Mouse (Mus musculus) liver (tissue): Measurements from ENCODE around the gene Znrf2.
A peak's percentile ranks its signal among the peaks of the same experiment; 100 is the strongest.
"Not testable (repeated sequence)": the region's sequence is repeated elsewhere in the genome, so short reads cannot be mapped to it uniquely, and the experiment has no call there.

Experiments used
- DNase-seq: peaks from one replicate; pipeline ENCODE4 v3.0.0-alpha.2; 2020; ENCODE audit warnings: mixed read lengths

Gene Znrf2

GRCm38 (mm10) chr6:54810314-54810646 lies 6.4 kb upstream of the Znrf2 start:
- DNase-seq: no peak

DNA sequence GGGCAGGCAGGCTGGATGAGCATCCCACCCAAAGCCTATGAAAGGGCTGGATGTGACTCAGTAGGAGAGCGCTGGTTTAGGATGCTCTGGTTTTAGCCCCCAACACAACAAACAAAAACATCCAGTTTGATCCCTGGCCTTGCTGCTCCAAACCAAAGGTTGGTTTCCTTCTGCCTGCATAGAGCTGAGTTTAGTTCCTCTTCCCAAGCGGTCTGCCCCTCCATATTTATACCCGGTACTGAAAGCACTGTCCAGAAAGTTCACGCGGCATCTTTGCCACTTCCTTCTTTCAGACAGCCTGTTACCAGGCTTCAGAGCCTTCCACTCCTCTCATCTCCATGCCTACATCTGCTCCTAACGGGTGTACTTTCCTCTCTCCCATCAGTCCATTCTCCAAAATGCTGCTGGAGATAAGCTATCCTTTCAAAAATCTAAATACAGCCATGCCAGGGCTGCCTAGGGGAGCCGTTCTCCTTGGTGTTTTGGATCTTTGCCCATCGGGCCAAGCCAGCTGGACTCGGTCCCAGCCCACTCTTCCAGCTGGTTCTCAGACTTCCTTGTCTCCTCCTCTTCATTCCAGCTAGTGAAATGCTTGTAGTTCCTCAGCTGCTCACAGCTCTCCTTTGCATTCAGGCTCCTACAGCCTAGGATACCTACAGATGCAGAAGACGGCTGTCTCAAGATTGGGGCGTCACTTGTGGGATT lies 5.0 kb upstream of the Znrf2 start:
- DNase-seq: no peak

DNA sequence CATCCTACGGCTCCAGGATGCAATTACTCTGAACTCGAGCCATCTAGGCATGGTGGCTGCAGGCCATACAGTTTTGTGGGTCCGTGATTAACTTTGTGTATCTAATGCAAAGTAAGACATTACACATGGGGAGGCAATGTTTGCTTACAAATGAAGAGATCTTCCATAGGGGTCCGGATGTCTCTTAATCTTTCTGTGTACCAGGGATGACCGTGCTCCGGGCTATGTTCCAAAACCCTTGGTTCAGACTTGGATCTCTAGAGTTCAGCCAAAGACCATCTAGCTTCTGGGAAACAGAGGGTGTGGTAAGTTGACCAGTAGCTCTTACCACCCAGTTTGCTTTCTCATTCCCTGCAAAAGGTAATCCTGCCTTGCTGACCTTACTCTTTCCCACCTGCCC lies 4.4 kb upstream of the Znrf2 start:
- no peak for DNase-seq

DNA sequence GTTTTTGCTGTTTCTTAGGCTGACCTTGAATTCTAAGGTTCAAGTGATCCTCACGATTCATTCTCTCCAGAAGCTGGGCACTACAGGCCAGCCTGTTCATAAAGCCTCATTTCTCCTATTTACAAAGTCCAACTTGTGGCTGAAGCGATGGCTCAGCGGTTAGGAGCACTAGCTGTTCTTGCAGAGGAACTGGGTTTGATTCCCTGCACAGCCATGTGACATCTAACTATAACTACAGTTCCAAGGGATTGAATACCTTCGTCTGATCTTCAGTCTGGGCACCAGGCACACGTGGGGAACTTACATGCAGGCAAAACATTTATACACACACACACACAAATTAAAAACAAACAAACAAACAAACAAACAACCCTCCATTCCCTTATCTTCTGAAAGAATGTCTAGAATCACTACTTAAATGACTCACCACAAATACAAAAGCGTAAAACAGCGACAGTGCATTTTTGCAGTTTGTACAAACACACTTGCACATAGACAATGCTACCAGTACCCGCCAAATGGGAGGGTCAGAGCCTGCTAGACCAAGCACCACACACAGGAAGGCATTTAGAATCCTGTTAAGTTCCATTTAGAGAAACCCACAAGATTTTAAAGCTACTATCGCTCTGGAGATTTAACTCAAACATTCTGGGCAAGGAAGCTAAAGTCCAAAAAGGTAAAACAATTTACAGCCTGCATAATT lies 1.1 kb upstream of the Znrf2 start:
- DNase-seq: no peak

- peak; percentile 62 for DNase-seq
These were observed 601 bp downstream of the Znrf2 start for GRCm38 (mm10) chr6:54817266-54817767.

DNA sequence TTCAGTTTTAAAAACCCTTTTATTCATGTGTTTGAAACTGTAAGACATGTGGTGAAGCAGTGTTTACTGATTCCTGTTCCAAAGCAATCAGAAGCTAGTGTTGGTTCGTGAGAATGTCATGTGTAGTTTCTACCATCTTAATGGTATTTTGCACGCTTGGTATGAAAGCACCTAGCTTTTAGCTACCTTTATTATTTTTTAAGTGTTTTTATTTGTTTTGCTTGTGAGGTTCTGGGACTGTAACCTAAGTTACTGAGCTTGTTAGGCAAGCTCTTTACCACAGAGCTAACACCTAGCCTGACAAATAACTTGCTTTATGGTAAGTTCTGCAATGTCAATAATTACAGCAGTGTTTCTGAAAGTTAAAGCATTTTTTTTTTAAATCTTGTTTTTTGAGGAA lies 1.7 kb downstream of the Znrf2 start:
- no peak for DNase-seq

DNA sequence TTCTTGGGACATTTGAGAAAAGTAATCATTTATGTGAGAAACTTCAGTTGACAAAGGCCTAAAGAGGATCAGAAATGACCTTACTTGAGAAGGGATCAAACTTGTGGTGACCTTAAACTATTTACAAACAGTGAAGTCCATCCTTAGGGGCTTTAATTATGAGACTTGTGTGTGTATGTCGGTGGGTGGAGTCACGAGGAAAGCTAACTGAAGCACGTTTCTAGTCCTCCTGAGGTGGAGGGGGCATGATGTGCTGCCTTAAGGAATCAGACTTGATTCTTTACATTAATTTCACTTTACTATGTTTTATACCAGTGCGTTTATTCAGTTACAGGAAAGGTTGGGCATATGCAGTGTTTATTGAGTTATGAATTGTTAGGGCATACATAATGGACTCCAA lies 2.6 kb downstream of the Znrf2 start:
- DNase-seq: no peak

GRCm38 (mm10) chr6:54819746-54820145 lies 3.0 kb downstream of the Znrf2 start:
- DNase-seq: no peak

DNA sequence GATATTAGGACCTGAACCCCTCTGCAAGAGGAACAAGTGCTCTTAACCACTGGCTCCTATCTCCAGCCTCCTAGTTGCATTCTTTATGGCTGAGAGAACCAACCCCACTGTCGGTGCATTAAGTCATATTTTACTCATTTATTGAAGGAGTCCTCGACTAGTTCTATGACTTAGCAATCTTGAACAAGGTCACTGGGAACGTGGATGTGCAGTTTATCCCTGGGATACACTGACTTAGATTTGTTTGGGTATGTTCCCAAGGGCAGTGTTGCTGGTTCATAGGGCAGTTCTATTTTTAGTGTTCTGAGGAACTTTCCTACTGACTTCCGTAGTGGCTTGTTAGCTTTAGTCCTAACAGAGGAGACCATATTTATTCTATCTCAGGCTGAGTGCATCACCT lies 5.6 kb downstream of the Znrf2 start:
- DNase-seq: no peak

GRCm38 (mm10) chr6:54824561-54824960 lies 7.8 kb downstream of the Znrf2 start:
- not testable (repeated sequence) for DNase-seq

DNA sequence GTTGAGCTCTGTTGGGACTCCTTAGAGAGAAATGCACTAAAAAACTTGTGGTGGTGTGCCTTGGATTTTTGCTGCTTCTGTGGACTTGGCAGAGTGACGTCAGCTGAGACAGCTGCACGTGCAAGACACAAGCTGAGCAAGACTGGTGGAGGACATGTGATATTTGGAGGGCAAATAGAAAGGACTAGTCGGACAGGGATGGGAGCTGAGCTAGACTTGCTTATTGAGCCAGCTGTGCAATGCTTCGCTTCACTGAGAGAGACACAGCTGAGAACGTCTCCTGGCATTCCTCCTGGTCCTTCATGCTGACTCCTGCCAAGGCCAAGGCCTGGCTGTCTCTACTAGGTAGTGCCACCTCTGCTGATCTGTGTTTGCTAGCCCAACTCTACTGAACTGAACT lies 10.8 kb downstream of the Znrf2 start:
- DNase-seq: no peak

GRCm38 (mm10) chr6:54828274-54828673 lies 11.6 kb downstream of the Znrf2 start:
- DNase-seq: no peak

DNA sequence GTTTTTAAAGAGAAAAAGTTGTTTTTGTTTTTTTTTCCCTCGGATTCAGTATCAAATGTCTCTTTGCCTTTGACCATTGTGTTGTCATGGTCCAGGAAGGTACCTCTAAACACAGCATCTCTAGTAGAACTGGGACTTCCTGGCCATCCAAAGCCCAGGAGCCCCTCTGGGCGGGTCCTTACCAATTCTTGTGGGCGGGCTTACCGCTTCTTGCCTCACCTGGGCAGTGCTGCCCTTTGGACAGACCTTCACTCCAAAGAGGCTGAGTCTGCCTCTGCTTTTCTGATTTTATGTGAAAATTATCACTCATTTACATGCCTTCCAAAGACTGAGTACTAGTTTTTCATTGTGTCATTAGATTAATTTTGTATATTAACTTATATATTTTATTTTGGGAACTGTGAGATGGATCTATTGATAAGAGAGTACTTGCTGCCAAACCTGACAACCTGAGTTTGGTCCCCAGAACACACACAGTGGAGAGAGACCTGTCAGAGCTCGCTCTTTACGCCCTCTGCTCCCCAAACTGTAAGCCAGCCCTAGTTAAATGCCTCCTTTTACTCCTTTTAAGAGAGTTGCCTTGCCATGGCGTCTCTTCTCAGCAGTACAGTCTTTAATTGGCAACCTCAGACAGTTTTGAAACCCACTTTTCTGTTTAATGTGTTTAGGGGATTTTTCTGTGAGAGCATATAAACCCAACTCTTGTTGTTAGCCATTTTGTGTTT lies 13.5 kb downstream of the Znrf2 start:
- no peak for DNase-seq

- DNase-seq: no peak
These were observed 14.5 kb downstream of the Znrf2 start for GRCm38 (mm10) chr6:54831069-54831720.

GRCm38 (mm10) chr6:54833427-54833826 lies 16.7 kb downstream of the Znrf2 start:
- DNase-seq: no peak

GRCm38 (mm10) chr6:54836666-54837065 lies 19.9 kb downstream of the Znrf2 start:
- no peak for DNase-seq

- DNase-seq: no peak
These were observed 24.7 kb downstream of the Znrf2 start for GRCm38 (mm10) chr6:54841399-54841798.

DNA sequence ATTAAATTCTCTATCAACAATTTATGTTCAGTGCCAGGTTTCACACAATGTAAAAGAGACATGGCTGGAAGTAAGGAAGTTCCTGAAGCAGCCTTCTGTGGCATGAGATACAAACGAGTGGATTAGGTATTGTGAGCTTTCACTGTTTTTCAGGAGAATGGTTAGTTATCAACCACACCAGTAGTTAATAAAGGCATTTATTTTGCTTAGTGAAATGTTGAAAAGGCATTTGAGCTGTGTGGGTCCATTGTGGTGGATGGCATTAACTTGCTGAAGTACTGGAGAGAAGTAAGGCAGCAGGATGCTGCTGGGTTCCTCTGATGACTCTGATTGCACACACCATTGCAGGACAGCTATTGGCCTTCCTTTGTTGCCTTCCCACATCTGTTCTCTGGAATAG lies 25.3 kb downstream of the Znrf2 start:
- DNase-seq: no peak

- no peak for DNase-seq
These were observed 31.8 kb downstream of the Znrf2 start for GRCm38 (mm10) chr6:54848546-54848945.

GRCm38 (mm10) chr6:54849179-54850156 lies 32.8 kb downstream of the Znrf2 start:
- DNase-seq: no peak

DNA sequence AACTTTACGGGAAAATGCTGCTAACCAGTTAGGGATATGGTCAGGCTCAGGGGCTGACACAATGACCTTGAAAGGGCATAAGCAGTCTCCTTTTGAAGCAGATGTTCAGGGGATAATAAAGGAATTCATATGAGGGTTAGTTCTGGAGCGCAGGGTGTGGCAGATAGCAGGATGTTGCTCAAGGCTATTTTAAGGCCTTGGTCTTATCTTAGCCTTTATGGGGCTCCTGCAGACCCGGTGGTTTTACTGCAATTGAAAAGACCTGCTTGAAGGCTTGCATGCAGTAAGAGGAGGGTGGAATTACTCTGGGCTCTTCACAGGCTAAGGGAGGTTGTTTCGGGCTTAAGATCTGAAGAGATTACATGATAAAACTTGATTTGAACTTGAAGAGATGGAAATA lies 35.1 kb downstream of the Znrf2 start:
- peak; percentile 40 for DNase-seq

GRCm38 (mm10) chr6:54852669-54853068 lies 36.0 kb downstream of the Znrf2 start:
- DNase-seq: peak; percentile 23
